Mouse (Mus musculus): ENCODE measurements around the gene Tcf7l2.
A peak's percentile ranks its signal among the peaks of the same experiment; 100 is the strongest.

The Tcf7l2 gene

DNA sequence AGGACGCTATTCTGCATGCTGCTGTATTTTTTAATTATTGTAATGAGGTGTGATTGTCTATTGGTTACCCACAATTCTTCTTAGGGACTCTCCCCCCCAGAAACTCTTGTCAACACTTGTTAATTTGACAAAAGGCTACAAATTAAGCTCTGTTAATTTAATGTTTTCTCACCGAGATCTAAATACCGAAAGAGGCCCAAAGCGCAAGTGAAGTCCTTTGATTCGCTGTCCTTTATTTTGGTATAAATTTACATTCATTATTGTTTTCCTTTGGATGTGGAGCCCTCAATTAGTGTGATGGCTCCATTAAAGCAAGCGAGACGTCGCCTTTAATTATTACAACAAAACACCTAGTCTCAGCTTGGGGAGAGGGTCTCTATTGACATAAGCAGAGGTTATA, 170.3 kb downstream of the Tcf7l2 start:
- no peak for DNase-seq (ENCODE audit: low spot score)

DNA sequence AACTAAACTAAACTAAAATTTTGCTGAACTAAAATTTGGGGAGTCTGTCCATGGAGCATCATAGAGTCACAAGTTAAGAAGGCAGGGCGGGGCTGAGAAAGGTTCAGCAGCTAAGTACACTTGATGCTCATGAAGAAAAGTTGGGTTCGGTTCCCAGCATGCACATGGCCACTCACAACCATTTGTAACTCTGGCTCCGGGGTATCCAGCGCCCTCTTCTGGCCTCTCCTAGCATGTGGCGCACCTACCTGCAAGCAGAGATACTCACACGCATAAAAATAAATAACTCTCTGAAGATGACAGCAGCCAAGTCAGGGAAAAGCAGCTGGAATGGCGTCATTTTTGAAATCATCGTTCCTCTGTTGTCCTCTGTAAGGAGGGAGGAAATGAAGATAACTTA, 171.2 kb downstream of the Tcf7l2 start:
- no peak for DNase-seq (ENCODE audit: low spot score)

DNA sequence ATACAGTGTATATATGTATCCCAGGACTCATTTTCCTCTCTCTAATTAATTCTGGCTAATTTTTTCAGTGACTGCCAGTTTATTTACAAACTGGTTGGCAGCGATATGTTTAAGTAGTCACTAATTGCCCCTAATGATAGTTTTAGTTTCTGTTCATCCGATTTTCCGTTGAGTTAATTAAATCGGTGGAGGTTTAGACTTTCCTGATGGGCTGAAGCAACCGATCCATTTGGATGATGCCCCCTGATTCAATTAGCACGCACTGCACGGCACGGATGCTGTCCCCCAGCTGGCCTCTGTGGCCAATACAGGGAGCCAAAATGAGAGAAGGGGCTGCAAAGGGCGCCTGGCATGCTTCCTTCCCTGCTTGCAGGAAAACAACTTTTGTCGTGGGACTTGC, 172.0 kb downstream of the Tcf7l2 start:
- DNase-seq (ENCODE audit: low spot score) = no peak

DNA sequence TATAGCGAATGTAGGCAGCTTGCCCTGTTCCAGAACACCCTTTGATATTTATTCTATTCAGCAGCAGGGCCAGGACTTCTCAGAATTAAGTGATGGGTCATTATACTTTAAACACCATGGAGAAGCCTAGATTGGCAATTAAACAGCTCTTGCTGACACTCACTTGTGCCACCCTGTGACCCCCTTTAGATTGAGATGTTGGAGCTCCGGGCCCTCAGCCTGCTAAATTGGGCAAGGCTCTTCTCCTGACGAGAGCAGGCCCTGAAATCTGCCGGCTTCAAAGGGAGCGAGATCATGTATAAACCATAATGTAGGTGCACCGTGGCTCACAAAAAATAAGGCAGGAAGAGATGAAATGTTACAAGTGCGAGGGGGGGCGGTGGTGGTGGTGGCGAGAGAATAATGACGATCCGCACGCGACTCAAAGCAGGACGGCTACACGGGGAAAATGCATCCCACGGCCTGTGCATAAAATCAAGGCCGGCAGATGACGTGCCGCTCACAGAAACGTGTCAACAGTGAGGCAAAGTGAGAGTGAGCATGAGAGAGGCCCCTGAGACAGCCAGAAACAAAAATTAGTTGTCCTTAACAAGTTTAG, 173.1 kb downstream of the Tcf7l2 start:
- DNase-seq (ENCODE audit: low spot score) = no peak

DNA sequence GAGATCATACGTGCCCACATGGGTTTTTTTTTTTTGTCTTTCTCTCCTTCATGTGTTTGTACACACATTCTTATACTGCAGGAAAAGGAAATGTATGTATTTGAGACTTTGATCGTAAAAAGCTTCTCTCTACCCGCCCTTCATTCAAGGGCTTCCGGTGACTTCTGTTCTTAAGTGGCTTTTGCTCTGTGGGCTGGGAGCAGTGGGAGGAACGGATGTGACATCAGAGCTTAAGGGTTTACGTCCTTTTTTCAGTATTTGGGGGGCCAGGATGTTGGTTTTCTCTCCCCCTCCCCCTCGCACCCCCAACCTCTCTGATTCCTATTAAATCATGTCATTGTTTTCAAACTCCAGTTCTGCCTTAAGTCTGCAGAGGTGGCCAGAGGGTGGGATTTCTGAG, 173.9 kb downstream of the Tcf7l2 start:
- DNase-seq (ENCODE audit: low spot score) = no peak

DNA sequence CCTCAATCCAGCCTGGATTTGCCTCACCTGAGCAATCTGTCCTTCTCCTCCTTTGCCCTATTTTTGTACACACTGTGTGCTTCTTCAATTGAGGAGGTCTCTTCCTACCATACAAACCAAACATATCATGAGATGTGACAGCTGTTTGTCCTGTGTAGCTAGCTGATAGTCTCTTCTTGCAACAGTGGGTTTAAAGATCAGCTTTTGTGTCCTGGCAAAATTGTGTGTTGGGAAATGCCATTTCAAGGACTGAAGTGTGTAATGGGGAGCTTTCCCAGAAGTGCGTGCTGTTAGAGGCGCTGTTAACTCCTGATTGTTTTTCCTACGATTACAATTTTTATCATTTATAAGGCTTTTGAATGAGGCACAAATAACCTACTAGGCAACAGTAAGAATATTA, 174.6 kb downstream of the Tcf7l2 start:
- no peak for DNase-seq (ENCODE audit: low spot score)

DNA sequence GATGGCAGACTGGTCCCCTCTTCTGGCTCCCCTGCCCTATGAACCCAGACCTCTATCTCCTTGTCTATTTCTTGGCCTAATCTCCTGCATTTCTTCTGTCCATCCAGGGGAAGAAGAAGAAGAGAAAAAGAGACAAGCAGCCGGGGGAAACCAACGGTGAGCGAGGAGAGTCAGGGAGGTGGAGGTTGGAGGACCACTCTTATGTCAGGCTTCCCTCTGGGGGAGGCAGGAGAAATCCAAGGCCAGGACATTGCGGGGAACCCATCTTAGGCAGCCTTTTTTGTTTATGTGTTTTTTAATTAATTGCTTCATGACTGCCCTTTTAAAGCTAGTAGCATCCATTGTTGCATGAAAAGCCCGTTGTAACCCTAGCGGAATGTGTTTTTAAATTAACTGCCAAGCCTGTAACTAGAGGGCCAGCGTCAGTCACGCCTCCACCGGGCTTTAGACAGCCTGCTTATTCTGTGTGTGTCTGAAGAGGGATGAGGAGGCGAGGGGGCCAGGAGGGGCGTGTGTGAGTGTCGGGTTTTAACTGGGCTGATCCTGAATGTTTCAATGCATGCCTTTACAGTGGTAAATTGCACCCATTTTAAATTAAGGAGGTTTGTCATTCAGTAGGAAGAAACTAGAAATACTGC, 182.3 kb downstream of the Tcf7l2 start:
- DNase-seq (ENCODE audit: low spot score) = peak; percentile 80

DNA sequence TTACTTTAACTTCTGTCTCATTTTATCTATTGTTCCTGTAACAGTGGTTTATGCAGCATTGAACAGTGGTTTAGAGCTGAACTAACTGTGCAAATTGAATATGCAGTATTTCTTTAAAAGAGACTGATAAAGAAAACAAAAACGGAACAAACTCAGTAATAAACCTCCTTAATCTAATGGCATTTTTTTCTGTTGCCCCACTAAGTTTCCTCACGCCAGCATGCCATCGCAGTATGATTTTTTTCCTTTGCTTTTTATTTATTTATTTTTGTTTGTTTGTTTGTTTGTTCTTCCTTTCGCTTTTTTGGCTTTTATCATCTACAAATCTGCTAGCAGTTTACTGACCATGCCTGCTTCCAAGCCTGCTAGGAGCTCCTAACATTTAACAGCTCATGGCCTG, 183.2 kb downstream of the Tcf7l2 start:
- DNase-seq (ENCODE audit: low spot score) = no peak

DNA sequence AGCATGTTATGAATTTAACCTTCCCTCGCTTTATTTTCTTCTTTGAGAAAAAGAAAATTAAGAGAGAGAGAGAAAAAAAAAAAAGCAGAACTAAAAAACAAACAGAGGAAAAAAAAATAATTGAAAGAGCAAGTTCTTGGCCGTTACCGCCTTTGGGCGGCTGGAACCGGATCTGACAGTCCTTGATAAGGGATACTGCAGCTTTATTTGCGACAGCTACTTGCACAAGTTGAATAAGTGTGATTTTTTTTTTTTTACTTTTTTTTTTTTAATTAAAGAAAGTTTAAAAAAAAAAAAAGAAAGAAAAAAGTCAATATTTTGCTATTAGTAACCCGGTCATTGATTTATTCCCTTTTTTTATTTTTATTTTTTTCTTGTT, 183.8 kb downstream of the Tcf7l2 start:
- peak; percentile 52 for DNase-seq (ENCODE audit: low spot score)

DNA sequence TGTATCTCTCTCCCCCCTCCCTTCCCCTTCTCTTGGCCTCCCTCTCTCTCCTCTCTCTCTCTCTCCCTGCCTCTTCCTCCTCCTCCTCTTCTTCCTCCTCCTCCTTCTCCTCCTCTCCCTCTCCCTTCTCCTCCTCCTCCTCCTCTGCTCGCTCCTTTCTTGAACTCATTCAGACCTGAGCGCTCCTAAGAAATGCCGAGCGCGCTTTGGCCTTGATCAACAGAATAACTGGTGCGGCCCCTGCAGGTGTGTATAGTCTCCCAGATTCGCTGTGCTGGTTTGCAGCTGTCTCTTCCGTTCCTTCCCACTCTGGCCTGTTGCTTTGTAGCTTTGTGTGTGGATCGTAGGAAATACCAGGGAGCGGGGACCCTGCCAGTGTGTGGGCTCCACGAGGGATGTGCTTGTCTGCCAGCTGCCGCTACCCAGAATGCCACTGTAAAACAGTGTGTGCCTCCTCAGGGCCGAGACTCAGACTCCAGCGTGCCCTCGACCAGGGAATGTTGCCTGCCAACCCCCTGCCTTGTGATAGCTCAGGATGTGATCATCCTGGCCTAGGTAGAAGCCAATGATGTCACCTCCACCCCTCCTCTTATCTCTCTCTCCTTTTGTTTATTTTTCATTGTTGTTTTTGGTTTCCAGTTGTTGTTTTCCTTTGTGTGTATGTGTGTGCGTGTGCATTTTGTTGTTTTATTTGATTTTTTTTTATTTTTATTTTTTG, 184.3 kb downstream of the Tcf7l2 start:
- DNase-seq (ENCODE audit: low spot score) = no peak

DNA sequence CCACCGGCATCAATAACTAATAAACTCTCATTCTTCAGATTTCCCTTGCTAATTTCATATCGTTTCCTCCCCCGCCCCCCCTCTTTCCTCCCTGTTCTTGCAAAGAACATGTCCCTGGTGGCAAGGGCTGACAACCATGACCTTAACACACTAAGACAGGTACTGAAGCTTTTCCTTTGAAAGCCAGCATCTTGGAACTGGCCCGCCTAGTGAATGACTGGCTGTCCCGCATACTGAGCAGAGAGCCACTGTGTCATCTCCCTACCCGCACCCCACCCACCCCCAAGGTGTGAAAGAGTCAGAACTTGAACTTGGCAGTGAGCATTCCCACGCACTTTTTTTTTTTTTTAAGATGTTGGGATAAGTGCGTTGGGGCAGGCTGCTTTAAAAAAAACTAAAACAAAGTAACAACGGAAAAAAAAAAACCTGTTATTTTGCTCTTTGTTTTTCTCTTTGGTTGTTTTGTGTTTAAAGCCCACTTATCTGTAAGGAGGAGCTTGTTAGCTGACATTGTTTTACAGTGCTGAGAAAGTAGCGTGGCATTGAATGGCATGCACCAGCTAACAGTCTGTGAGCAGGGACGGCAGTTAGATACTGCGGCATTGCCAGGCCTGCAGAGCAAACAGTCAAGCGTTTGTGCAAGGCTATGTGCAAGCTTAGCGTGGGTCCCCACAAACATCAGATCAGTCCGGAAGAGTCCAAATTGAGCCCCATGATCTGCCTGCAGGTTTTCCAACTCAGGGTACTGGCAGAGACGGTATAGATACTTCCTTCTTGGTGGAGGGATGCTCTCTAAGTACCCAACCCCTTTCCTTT, 185.4 kb downstream of the Tcf7l2 start:
- no peak for DNase-seq (ENCODE audit: low spot score)

DNA sequence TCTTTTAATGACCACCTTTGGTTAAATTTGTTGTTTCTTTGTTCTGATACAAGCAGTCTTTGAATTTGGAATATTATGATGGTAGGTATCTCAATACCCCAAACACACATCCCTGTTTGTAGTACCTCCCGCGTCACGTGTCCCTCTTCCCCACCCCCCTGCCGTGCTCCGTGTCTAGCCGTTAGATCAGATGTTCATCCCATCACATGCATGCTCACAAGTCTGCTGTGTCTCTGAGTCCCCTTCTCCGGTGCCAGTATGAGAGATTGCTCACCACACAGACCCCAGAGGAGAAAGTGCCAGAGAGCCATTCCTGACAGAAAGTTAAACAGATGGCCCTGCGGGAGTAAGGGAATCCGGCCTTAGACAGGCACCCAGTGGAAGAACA, 186.0 kb downstream of the Tcf7l2 start:
- DNase-seq (ENCODE audit: low spot score) = no peak

DNA sequence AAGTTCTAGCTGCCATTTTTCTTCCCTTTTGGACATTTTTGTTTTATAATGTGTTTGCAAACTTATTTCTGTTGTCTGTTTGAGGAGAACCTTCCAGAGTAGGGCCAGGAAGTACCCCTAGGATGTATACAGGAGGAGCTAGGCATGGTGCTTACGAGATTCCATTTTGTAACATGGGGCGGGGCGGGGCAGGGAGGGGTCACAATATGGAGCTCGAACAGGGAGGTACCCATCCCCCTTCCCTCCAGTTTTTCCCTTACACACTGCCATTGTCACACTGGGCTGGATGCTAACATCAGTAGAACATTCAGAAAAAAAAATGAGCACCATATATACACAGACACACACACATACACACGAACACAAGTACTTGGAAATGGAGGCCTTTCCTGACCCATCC, 187.1 kb downstream of the Tcf7l2 start:
- no peak for DNase-seq (ENCODE audit: low spot score)

DNA sequence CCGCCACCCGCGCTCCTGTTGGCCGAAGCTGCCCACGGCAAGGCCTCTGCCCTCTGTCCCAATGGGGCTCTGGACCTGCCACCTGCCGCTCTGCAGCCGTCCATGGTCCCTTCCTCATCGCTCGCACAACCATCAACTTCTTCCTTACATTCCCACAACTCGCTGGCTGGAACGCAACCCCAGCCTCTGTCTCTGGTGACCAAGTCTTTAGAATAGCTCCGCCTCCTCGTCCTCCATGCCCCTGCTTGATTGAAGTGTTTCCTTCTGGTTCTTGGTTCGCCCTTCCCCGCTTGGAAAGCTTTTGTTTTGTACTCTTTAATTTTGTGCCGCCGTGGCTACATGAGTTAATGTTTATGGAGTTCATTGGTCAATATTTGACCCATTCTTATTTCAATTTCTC, 190.0 kb downstream of the Tcf7l2 start:
- no peak for DNase-seq (ENCODE audit: low spot score)

DNA sequence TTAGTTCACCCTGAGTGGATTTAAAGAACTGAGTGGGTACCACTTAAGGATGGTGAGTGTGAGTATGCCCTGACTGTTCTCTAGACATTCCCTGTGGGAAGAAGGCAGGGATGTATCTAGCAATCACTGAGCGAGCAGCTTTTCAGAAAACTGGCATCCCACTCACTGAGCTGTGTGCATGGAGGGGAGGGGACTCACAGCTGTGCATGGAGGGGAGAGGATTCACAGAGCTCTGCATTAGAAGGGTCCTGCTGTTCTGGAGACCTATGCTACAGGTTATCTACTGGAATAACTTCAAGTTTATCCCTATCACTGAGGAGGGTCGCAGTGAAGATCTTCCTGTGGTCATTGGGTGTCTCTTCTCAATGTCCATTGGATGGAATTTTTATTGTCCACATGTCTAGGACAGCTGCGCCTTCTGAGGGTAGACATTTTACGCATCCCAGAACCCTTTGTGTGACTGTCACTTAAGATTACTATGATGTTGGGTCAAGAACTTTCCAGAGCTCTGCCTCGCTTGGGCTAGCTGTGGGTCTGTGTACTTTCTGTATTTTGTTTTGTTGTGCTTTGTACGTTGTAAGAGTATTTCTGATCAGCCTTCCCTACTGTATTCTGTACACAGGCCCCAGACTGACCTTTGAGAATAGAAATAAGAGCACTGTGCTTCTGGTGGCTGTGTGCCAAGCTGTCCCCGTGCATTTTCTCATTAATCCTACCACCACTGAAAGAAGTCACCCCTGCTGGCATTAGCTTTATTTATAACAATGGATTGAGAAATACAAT, 192.5 kb downstream of the Tcf7l2 start:
- no peak for DNase-seq (ENCODE audit: low spot score)

DNA sequence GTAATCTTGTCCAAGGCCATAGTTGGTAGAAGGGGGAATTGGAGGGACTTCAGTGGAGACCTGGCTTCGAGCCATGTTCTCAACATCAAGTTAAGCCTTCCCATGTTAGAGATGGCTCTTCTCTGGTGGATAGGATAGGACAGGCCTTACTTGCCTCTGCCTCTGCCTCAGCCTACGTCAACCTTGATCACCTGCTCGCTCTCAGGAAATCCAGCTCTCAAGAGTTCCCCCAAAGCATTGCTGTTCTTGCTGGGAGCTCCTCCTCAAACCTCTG, 193.0 kb downstream of the Tcf7l2 start:
- no peak for DNase-seq (ENCODE audit: low spot score)

DNA sequence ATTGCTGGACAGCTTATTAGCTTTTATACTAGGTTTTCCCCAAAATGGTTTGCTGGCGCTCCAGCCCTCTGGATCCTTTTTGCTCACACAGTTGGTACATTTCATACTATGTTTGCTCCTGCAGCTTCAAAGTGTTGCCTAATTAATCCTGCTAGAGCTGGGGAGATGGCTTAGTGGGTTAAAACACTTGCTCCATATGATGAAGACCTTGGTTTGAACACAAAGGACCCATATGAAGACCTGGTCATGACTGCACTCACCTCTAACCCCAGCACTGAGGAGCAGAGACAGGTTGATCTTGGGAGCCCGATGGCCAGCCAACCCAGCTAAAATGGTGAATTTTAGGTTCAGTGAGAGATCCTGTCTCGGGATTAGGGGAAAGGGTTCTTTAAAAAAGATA, 195.4 kb downstream of the Tcf7l2 start:
- DNase-seq (ENCODE audit: low spot score) = no peak

DNA sequence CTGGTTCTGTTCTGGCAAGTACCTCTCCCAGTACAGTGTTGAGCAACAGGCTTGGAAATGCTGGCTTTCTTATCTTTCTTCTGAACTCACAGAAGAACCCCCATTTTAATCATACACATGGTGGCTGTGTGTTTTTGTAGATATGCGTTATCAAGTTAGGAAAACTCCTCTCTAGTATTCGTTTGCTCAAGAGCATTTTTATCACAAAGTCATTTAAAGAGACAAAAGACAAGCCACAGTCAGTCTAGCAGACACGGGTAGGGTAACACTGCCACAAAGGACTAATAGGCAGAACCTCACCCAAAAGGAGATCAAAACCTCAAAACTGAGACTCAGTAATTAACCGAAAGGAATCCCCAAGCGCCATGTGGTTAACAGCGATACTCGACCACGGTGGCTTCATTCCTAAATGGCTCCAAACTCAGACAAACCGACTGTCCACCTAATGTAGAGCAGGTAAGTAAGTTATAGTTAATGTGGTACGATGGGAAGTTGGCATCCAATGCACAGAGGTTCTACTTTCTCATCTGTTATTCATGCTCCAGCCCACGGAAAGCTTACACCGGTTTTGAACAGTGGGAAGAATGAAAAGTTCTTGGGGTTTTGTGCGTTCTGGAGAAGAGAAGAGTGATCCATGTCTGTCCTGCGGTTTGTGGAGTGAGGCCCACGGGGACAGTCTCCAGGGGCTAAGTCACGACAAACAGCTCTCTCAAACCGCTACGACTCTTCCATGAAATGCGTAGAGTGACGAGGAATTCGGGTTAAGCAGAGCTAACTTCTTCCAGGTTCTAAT, 196.8 kb downstream of the Tcf7l2 start:
- no peak for DNase-seq (ENCODE audit: low spot score)

DNA sequence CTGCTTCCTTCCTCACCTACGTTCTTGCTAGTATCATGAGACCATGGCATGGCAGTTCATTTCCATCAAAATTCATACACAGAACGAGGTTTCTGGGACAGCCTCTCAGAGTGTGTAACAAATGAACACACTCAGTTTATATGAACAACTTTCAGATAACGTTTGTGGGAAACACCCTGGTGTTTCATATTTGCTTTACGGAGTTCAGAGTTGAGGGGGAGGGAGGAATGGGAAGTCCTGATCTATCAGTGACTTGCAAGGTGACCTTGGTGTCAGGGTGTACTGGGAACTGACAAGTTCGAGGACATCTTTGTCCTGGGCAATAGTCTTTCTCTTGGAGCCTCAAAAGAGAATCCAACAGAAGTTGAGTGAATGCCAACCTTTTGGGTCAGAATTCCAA, 197.5 kb downstream of the Tcf7l2 start:
- DNase-seq (ENCODE audit: low spot score) = no peak

DNA sequence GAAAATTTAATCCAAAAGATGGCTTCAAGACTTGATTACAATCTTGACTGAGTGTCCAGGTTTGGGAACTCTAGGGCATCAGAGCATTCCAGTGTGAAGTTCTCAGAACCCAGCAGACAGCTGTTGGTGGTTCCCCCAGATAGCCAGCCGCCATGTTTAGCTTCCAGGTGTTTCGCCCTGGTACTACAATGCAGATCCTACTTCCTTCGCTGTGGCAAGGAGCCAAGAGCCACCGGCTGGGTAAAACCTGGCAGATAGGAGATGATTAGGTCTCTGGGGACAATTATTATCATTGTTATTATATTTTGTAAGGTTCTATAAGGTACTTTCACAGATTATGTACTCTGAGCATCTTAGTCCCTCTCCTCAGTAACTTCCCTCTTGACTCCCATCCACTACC, 198.1 kb downstream of the Tcf7l2 start:
- no peak for DNase-seq (ENCODE audit: low spot score)

DNA sequence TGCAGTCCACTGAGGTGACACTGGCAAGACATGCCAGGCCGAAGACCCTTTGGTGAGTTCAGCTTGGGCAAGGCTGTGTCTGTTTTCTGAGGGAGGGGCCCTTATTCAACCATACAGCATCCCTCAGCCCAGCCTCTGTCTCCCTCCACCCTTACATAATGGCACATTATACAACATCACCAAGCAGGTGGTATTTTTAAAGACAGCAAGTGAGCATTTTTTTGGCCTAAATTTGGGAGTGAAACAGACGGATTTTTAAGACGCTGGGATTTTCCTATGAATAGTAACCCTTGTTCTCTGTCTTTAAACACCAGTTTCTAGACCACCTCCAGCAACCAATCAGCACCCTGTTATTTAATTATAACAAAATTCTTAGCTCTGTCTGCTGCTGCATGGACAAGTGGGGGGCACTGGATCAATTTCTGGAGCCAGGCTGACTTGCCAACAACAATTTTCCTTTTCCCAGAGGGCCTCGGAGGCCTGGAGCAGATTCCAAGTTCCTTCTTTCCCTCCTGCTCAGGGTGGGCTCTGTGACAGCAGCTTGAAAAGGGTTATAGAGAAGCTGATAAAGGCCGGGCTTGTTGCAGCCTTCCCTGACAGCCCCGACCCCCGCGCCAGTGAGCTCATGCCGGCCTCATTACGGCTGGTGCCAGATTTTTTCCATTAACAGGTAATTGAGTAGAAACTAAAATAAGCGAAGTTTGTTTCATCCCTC, 199.1 kb downstream of the Tcf7l2 start:
- peak; percentile 67 for DNase-seq (ENCODE audit: low spot score)

Measured in embryo, embryonic 10.5 days (tissue).